Mouse (Mus musculus) left cerebral cortex, postnatal 10 days (tissue): ENCODE data around the gene Chchd6. TPM values are rescaled to one million over a fixed set of nuclear protein-coding genes. Genes with fewer than 3 reads are reported as not detected.

ENCODE experiments used
- DNase-seq, 2 experiments: peaks; one replicate each; pipeline ENCODE4 v3.0.0; 2021 to 2022; ENCODE audit warnings: low spot score in 2 of 2, mixed read lengths in 1 of 2; ENCODE audit errors: extremely low spot score in 1 of 2
- intact Hi-C: fragments of 180-260 bp; cut with DNase I; formaldehyde crosslinking; loops from one replicate; pipeline ENCODE4 v1.15.1; 2025
- total RNA-seq, 2 experiments: library from RNA; stranded (reverse); gene quantifications; 2 replicates each; pipeline ENCODE4 v1.2.3; 2021

The Chchd6 gene
- total RNA-seq, 2 experiments from 2014 or later: 82.4 to 85.6 TPM

- DNase-seq: no peak
- intact Hi-C loops: no loop called here
Observed at GRCm38 (mm10) chr6:89595777-89596146, 310 bp upstream of the Chchd6 start.

- intact Hi-C loops: no loop called here
- no peak for DNase-seq
Observed at GRCm38 (mm10) chr6:89592016-89592415, 3.4 kb downstream of the Chchd6 start.

- no peak for DNase-seq
- intact Hi-C loops: no loop called here
Observed at GRCm38 (mm10) chr6:89591531-89591930, 3.9 kb downstream of the Chchd6 start.

DNA sequence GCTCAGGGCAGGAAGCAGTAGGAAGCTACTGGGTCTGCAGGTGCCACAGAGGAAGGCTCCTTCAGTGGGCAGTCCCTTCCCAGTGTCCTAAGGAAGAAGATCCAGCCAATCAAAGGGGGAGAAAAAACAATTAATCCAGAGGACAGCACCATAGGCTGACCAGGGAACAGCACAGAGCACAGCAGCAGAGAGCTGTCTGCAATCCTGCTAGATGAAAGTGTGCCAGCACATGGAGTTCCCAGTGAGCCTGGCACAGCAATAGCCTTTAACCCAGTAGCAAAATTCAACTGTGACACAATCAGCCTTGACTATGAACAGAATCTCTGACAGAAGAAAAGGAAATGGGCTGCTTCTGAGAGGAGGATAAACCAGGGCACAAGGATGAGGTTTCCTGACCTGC is 9.8 kb downstream of the Chchd6 start:
- intact Hi-C loops: no loop called here
- no peak for DNase-seq

GRCm38 (mm10) chr6:89584634-89585409 is 10.6 kb downstream of the Chchd6 start:
- intact Hi-C loops: no loop called here
- DNase-seq: peak; percentile 45 to 65

DNA sequence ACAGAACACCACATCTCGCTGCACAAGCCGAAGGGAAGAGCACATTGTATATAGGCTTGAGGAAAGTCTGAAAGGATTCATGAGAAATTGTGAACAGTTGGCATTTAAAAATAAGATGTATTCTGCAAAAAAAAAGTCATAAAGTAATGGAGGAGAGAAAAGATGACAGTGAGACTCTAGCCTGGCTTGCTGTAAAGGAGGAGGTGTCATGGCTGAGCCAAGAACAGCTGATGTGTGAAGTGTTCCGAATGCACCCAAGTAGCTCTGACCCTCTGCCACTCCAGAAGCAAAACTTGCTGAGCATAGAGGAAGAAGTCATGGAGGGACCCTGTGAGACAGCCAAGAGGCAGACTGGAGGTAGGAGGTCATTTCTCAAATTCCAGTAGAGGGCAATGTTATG is 12.3 kb downstream of the Chchd6 start:
- intact Hi-C loops: no loop called here
- no peak for DNase-seq

GRCm38 (mm10) chr6:89574641-89575040 is 20.8 kb downstream of the Chchd6 start:
- intact Hi-C loops: no loop called here
- no peak for DNase-seq

GRCm38 (mm10) chr6:89573768-89574167 is 21.7 kb downstream of the Chchd6 start:
- DNase-seq: no peak
- intact Hi-C loops: no loop called here

GRCm38 (mm10) chr6:89572921-89573636 is 22.4 kb downstream of the Chchd6 start:
- intact Hi-C loops: no loop called here
- no peak for DNase-seq

- no peak for DNase-seq
- intact Hi-C loops: no loop called here
Observed at GRCm38 (mm10) chr6:89569370-89569769, 26.1 kb downstream of the Chchd6 start.

DNA sequence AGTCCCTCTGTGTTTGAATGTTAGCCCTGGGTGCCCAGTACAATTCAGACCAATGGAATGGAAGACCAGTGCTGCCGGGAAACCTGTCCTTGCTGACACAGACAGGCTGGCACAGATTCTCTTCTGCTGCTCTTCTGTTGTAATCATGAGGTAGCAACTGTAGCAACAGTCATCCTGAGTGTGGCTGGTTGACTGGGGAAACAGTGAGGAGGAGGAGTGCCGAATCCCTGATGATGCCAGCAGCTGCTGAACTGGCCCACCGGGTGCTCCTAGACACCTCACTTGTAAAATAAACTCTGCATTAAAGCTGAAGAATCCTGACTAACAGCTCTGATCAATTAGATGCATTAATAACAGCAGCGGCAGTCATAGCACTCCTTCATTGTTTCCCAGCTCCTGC is 28.7 kb downstream of the Chchd6 start:
- intact Hi-C loops: no loop called here
- no peak for DNase-seq

- DNase-seq: no peak
- intact Hi-C loops: no loop called here
Observed at GRCm38 (mm10) chr6:89563381-89563780, 32.1 kb downstream of the Chchd6 start.

DNA sequence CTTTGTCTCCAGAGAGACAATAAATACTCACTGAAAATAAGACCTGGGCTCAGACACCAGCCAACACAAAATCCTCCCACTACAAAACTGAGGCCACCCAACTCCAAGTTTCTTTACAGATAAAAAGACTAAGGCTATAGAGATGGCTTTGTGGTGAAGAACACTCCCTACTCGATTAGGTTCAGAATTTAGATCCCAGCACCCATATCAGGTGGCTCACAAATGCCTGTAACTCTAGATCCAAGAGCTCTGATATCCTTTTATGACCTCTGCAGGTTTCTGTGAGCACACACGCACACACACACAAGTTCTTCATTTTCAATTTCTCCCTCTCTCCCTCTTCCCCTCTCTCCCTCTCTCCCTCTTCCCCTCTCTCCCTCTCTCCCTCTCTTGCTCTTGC is 34.6 kb downstream of the Chchd6 start:
- intact Hi-C loops: no loop called here
- DNase-seq: no peak

DNA sequence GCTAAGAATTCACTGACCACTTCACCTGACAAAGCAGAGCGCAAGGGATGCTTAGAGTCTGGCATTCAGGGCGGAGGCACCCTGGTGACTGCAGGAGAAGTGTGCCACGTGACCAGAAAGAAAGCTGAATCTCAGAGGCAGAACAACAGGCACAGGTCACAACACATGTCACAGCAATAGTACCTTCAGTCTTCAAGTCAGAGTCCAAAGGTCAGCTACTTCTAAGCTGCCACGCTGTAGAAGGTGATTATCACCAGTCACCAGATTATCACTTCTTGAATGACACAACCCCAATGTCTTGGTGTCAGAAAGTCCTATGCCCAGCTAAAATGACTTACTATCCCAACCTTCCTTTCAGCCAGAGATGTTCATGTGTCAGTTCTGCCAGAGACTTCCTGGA is 37.8 kb downstream of the Chchd6 start:
- intact Hi-C loops: loop anchor here (5.0 to 10.0 kb wide), 2 partner anchors 75 to 313 kb away; no protein-coding TSS in a partner anchor
- DNase-seq: no peak

DNA sequence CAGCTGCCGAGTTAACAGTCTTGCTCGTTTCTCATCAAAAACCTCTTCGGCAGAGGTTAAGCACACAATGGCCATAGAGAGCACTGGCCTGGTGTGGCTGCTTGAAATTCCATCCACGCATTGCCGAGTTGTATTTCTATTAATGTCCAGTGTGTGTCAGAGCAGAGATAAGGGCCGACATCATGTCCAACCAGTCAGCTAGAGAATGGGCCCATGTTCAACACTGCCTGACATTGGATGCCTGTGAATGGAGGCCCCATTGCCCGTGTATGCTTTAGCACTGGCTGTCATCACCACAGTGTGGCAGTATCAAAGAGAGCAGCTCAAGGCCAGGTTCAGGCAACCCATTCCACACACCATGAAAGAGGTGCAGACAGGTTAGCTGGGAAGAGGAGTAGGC is 38.9 kb downstream of the Chchd6 start:
- intact Hi-C loops: loop anchor here (5.0 to 10.0 kb wide), 2 partner anchors 76 to 312 kb away; no protein-coding TSS in a partner anchor
- no peak for DNase-seq

- intact Hi-C loops: loop anchor here (5.0 to 10.0 kb wide), 2 partner anchors 76 to 311 kb away; no protein-coding TSS in a partner anchor
- DNase-seq: no peak
Observed at GRCm38 (mm10) chr6:89555971-89556370, 39.5 kb downstream of the Chchd6 start.

GRCm38 (mm10) chr6:89554029-89554428 is 41.4 kb downstream of the Chchd6 start:
- no peak for DNase-seq
- intact Hi-C loops: loop anchor here (5.0 to 10.0 kb wide), 3 partner anchors 192 to 622 kb away; partner anchors contain the start of gene Plxna1

DNA sequence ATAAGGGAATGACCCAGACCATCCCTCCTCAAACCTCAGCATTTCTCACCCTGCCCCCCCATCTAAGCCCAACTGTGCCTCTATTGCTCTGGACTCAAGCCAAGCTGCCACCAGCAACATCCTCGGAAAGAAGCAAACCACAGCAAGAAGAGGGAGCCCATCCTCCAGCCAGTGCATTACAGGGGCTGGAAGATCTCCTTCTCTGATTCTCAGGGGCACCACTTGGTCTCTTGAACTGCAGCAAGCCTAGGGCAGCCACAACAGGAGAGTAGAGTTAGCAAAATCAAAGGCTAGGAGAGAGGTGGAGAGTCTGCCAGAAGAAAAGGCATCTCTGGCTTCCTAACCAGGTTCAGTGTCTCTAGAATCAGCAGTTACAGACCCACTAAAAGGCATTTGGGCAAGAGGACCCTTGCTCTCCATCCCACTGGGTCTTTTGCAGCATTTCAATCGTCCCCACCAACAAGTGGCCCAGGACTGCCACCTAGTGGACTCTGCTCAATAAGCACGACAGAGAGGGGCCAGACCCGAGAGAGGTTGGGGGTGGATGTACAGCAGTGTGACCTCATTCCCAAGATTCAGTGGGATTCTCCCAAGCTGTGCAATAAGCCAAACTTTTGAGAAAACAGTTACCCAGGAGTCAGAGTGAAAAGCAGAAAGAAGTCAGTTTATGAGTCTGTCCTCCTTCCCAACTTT is 42.3 kb downstream of the Chchd6 start:
- DNase-seq: peak; percentile 76 to 83
- intact Hi-C loops: loop anchor here (2.0 to 10.0 kb wide), 4 partner anchors 191 to 621 kb away; partner anchors contain the start of gene Plxna1

GRCm38 (mm10) chr6:89552321-89553011 is 43.0 kb downstream of the Chchd6 start:
- peak in 1 of 2 experiments; percentile 13 for DNase-seq
- intact Hi-C loops: loop anchor here (2.0 to 10.0 kb wide), 4 partner anchors 190 to 620 kb away; partner anchors contain the start of gene Plxna1
